In the genomic region with DNA sequence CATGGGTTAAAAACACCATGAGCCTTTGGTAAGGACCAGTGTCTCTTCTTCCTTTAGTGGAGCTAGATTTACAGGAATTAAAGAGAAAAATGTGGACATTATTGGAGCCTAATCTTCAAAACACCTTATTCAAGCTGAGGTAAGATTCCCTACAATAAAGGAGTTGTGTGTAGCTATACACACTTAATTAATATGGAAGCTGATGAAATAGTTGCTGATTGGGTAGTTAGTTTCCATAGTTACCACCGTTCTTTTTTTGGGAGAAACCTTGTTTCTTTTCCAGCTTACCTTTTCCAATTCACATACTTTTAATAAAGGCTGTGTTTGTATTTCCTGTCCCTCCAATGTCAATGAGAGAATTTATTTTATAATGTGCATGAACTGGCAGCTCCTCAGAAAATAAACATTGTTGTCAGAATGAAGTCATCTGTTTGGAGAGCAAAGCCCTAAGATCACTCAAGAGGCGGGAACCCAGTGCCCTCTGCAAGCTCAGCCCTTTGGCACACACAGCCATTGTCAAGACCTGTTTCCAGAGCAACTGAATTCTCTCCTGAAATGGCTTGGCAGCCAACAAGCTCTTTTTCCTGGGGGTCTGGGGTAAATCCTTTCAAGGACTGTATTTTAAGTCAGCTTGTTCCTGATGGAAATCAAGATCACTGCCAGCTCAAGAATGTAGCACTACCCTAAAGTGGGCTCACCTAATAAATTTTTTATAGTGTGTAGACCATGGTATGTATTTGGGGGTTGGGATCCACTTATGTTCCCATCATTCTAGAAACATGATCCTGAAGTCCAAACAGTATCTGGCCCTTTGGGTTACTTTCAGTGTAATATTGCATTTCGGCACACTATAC, we compare ENCODE assay signal across 12 mouse cellular contexts.
A peak's percentile ranks its signal among the peaks of the same experiment; 100 is the strongest.
DNase-seq lines count a peak whose midpoint lies in the region; ATAC-seq lines count a peak whose summit lies in the region.
"Had no signal": no experiment of that assay in that cellular context is flagged by ENCODE, and none has a peak within 500 bp of the region (broad histone marks: within the 10 kb centered on the region; RNA-seq: fewer than 3 reads in every experiment).

No protein-coding gene starts in this region.

- H3K9ac ChIP-seq in limb, embryonic 11.5 days (ENCODE audit: low read length), result no peak overlapping the region
- H3K9ac ChIP-seq in forebrain, embryonic 14.5 days (ENCODE audit: low read length), result no peak overlapping the region
- H3K9ac ChIP-seq in lung, embryonic 16.5 days (ENCODE audit: low read length), result no peak overlapping the region
- H3K9ac ChIP-seq in stomach, embryonic 14.5 days (replicated peaks; ENCODE audit: low read depth, low read length), result no peak overlapping the region
- H3K9ac ChIP-seq: liver, embryonic 12.5 days had no signal

- H3K4me1 ChIP-seq in limb, embryonic 11.5 days (ENCODE audit: control insufficient read depth, insufficient read depth, low read length), result no peaks in the 10 kb centered on the region
- H3K4me1 ChIP-seq in limb, embryonic 10.5 days, result peaks cover 6% of the 10 kb centered on the region; the same call in 1 of the 2 replicates
- no peaks in the 10 kb centered on the region; the same call in 1 of the 2 replicates for H3K4me1 ChIP-seq in forebrain, embryonic 14.5 days (ENCODE audit: control insufficient read depth, insufficient read depth, low read length)
- H3K4me1 ChIP-seq in lung, embryonic 16.5 days (replicated peaks; ENCODE audit: control insufficient read depth, insufficient read depth, low read length), result peaks cover 8% of the 10 kb centered on the region
- no peaks in the 10 kb centered on the region; the same call in 1 of the 2 replicates for H3K4me1 ChIP-seq in stomach, embryonic 14.5 days (ENCODE audit: control insufficient read depth, insufficient read depth, low read length)
- H3K4me1 ChIP-seq: liver, embryonic 12.5 days had no signal

- DNase-seq in limb, embryonic 11.5 days (ENCODE audit: low spot score), result no peak
- no peak for DNase-seq in limb, embryonic 10.5 days (ENCODE audit: low spot score)
- peak; percentile 82 for DNase-seq in forebrain, embryonic 14.5 days (ENCODE audit: low spot score)
- DNase-seq in c-Kit-positive CD71-positive TER-119-positive erythroid progenitor cells, embryonic 14.5 days (ENCODE audit: low spot score), result no peak
- DNase-seq: cerebellum, postnatal 36 days; heart, postnatal 36 days; kidney, postnatal 25 days had no signal

- 85% methylated on average over 3 of the region's 3 CpGs for WGBS in limb, embryonic 11.5 days
- 90% methylated on average over 3 of the region's 3 CpGs for WGBS in limb, embryonic 10.5 days
- WGBS in forebrain, embryonic 14.5 days, result 41% methylated on average over 3 of the region's 3 CpGs
- 37% methylated on average over 3 of the region's 3 CpGs for WGBS in lung, embryonic 16.5 days
- WGBS in stomach, embryonic 14.5 days, result 53% methylated on average over 3 of the region's 3 CpGs

- H3K4me3 ChIP-seq in limb, embryonic 11.5 days (ENCODE audit: low read depth, low read length), result no peak overlapping the region
- no peak overlapping the region for H3K4me3 ChIP-seq in limb, embryonic 10.5 days
- H3K4me3 ChIP-seq in forebrain, embryonic 14.5 days (ENCODE audit: low read depth, low read length), result no peak overlapping the region
- no peak overlapping the region for H3K4me3 ChIP-seq in lung, embryonic 16.5 days (ENCODE audit: low read length)
- no peak overlapping the region for H3K4me3 ChIP-seq in stomach, embryonic 14.5 days (ENCODE audit: low read depth, low read length)
- H3K4me3 ChIP-seq: liver, embryonic 12.5 days had no signal

- no peak overlapping the region for H3K27ac ChIP-seq in limb, embryonic 11.5 days (replicated peaks; ENCODE audit: low read depth, low read length)
- no peak overlapping the region for H3K27ac ChIP-seq in limb, embryonic 10.5 days
- no peak overlapping the region for H3K27ac ChIP-seq in forebrain, embryonic 14.5 days (ENCODE audit: low read depth, low read length)
- peak overlapping the region; percentile 57 for H3K27ac ChIP-seq in lung, embryonic 16.5 days (ENCODE audit: low read length)
- H3K27ac ChIP-seq in stomach, embryonic 14.5 days (ENCODE audit: low read length), result no peak overlapping the region
- H3K27ac ChIP-seq: liver, embryonic 12.5 days had no signal

- no peak overlapping the region for H3K4me2 ChIP-seq in limb, embryonic 11.5 days (ENCODE audit: low read depth, severe bottlenecking)
- H3K4me2 ChIP-seq in forebrain, embryonic 14.5 days (ENCODE audit: low read length), result no peak overlapping the region
- H3K4me2 ChIP-seq in lung, embryonic 16.5 days (ENCODE audit: low read depth, low read length), result no peak overlapping the region
- no peak overlapping the region for H3K4me2 ChIP-seq in stomach, embryonic 14.5 days (replicated peaks; ENCODE audit: low read depth, low read length)
- H3K4me2 ChIP-seq: liver, embryonic 12.5 days had no signal

- H3K36me3 ChIP-seq in limb, embryonic 11.5 days (ENCODE audit: control insufficient read depth, insufficient read depth, low read length), result no peaks in the 10 kb centered on the region
- H3K36me3 ChIP-seq in limb, embryonic 10.5 days, result no peaks in the 10 kb centered on the region
- H3K36me3 ChIP-seq in forebrain, embryonic 14.5 days (ENCODE audit: control insufficient read depth, insufficient read depth, low read length), result no peaks in the 10 kb centered on the region
- H3K36me3 ChIP-seq in lung, embryonic 16.5 days (ENCODE audit: control insufficient read depth, insufficient read depth, low read length), result no peaks in the 10 kb centered on the region
- H3K36me3 ChIP-seq in stomach, embryonic 14.5 days (ENCODE audit: control insufficient read depth, insufficient read depth, low read length), result no peaks in the 10 kb centered on the region
- H3K36me3 ChIP-seq: liver, embryonic 12.5 days had no signal

- H3K9me3 ChIP-seq in limb, embryonic 11.5 days (ENCODE audit: control insufficient read depth, low read length), result no peaks in the 10 kb centered on the region
- no peaks in the 10 kb centered on the region for H3K9me3 ChIP-seq in limb, embryonic 10.5 days (replicated peaks)
- H3K9me3 ChIP-seq in forebrain, embryonic 14.5 days (replicated peaks; ENCODE audit: control insufficient read depth, low read length), result no peaks in the 10 kb centered on the region
- H3K9me3 ChIP-seq in lung, embryonic 16.5 days (ENCODE audit: control insufficient read depth, low read length), result no peaks in the 10 kb centered on the region
- H3K9me3 ChIP-seq in stomach, embryonic 14.5 days (ENCODE audit: control insufficient read depth, low read depth, low read length), result no peaks in the 10 kb centered on the region
- H3K9me3 ChIP-seq: liver, embryonic 12.5 days had no signal

- no peaks in the 10 kb centered on the region for H3K27me3 ChIP-seq in limb, embryonic 11.5 days (ENCODE audit: control insufficient read depth, insufficient read depth, low read length)
- no peaks in the 10 kb centered on the region for H3K27me3 ChIP-seq in limb, embryonic 10.5 days (ENCODE audit: low read depth, poor library complexity, severe bottlenecking)
- H3K27me3 ChIP-seq in forebrain, embryonic 14.5 days (replicated peaks; ENCODE audit: control insufficient read depth, insufficient read depth, low read length), result no peaks in the 10 kb centered on the region
- H3K27me3 ChIP-seq in lung, embryonic 16.5 days (ENCODE audit: control insufficient read depth, insufficient read depth, low read depth, low read length), result no peaks in the 10 kb centered on the region
- H3K27me3 ChIP-seq in stomach, embryonic 14.5 days (ENCODE audit: control insufficient read depth, insufficient read depth, low read length), result no peaks in the 10 kb centered on the region
- H3K27me3 ChIP-seq: liver, embryonic 12.5 days had no signal

- ATAC-seq in limb, embryonic 11.5 days (ENCODE audit: insufficient number of reproducible peaks, low FRiP score, low TSS enrichment, low read depth), result peak; percentile 31; the same call in 1 of the 2 replicates
- peak; percentile 95 for ATAC-seq in forebrain, embryonic 14.5 days
- ATAC-seq in lung, embryonic 16.5 days (ENCODE audit: low read depth), result peak; percentile 82
- peak; percentile 77; the same call in 1 of the 2 replicates for ATAC-seq in stomach, embryonic 14.5 days (ENCODE audit: insufficient number of reproducible peaks, insufficient read depth, low FRiP score, low read depth)
- no peak for ATAC-seq in erythroblast, adult 5-6 weeks (replicated peaks; ENCODE audit: low FRiP score, poor library complexity, severe bottlenecking)
- ATAC-seq in granulocyte monocyte progenitor cell, adult 5-6 weeks (replicated peaks; ENCODE audit: poor library complexity, severe bottlenecking), result no peak
- ATAC-seq: liver, embryonic 12.5 days had no signal

Comparison
In these comparisons a context has a peak if more than half of its experiments do, and no peak if none do; other contexts are left out.
1. ATAC-seq: peak in limb, embryonic 11.5 days (single experiment), forebrain, embryonic 14.5 days (single experiment), lung, embryonic 16.5 days (single experiment) and stomach, embryonic 14.5 days (single experiment); none in erythroblast, adult 5-6 weeks (single experiment) and granulocyte monocyte progenitor cell, adult 5-6 weeks (single experiment).